Mouse (Mus musculus): ENCODE measurements around the gene Tmem115. TPM values are rescaled to one million over a fixed set of nuclear protein-coding genes. Genes with fewer than 3 reads are reported as not detected.
A peak's percentile ranks its signal among the peaks of the same experiment; 100 is the strongest.
"Not testable (repeated sequence)": the region's sequence is repeated elsewhere in the genome, so short reads cannot be mapped to it uniquely, and the experiment has no call there.

Gene Tmem115
- total RNA-seq, 4 experiments from 2014 or later, result 21.2 to 25.6 (median 22.2) TPM

GRCm38 (mm10) chr9:107549297-107550074, 15.7 kb downstream of the Tmem115 start:
- DNase-seq (ENCODE audit: low spot score), result no peak

GRCm38 (mm10) chr9:107550491-107551116, 16.9 kb downstream of the Tmem115 start:
- DNase-seq (ENCODE audit: low spot score), result no peak

GRCm38 (mm10) chr9:107551117-107551889, 17.6 kb downstream of the Tmem115 start, which contains the start of gene Rassf1:
Rassf1 (plus strand) TSS chr9:107551555.
- DNase-seq (ENCODE audit: low spot score), result peak; percentile 61

- no peak for DNase-seq (ENCODE audit: low spot score)
These were observed 18.2 kb downstream of the Tmem115 start for GRCm38 (mm10) chr9:107551890-107552355.

- DNase-seq (ENCODE audit: low spot score), result no peak
These were observed 19.1 kb downstream of the Tmem115 start for GRCm38 (mm10) chr9:107552690-107553393.

- DNase-seq (ENCODE audit: low spot score), result no peak
These were observed 20.0 kb downstream of the Tmem115 start for GRCm38 (mm10) chr9:107553541-107554318.

- peak; percentile 92 for DNase-seq (ENCODE audit: low spot score)
These were observed 20.6 kb downstream of the Tmem115 start for GRCm38 (mm10) chr9:107554319-107554825.

- peak; percentile 89 for DNase-seq (ENCODE audit: low spot score)
These were observed 21.3 kb downstream of the Tmem115 start for GRCm38 (mm10) chr9:107555031-107555457.

- no peak for DNase-seq (ENCODE audit: low spot score)
These were observed 22.0 kb downstream of the Tmem115 start for GRCm38 (mm10) chr9:107555701-107556100.

- DNase-seq (ENCODE audit: low spot score), result no peak
These were observed 22.6 kb downstream of the Tmem115 start for GRCm38 (mm10) chr9:107556346-107556745.

GRCm38 (mm10) chr9:107563029-107563581, 29.4 kb downstream of the Tmem115 start, which contains the start of gene Tusc2:
Tusc2 (plus strand) TSS chr9:107563255.
- DNase-seq (ENCODE audit: low spot score), result peak; percentile 98

- DNase-seq (ENCODE audit: low spot score), result not testable (repeated sequence)
These were observed 31.8 kb downstream of the Tmem115 start for GRCm38 (mm10) chr9:107565556-107565955.

- peak; percentile 85 for DNase-seq (ENCODE audit: low spot score)
These were observed 32.4 kb downstream of the Tmem115 start for GRCm38 (mm10) chr9:107566041-107566709.

- DNase-seq (ENCODE audit: low spot score), result peak; percentile 87
These were observed 33.1 kb downstream of the Tmem115 start for GRCm38 (mm10) chr9:107566855-107567254.

GRCm38 (mm10) chr9:107567702-107568319, 34.1 kb downstream of the Tmem115 start, which contains the start of gene Hyal2:
Hyal2 (plus strand) TSS chr9:107567945.
- no peak for DNase-seq (ENCODE audit: low spot score)

GRCm38 (mm10) chr9:107568331-107569261, 34.9 kb downstream of the Tmem115 start:
- DNase-seq (ENCODE audit: low spot score), result peak; percentile 86

- no peak for DNase-seq (ENCODE audit: low spot score)
These were observed 35.5 kb downstream of the Tmem115 start for GRCm38 (mm10) chr9:107569270-107569669.

GRCm38 (mm10) chr9:107570016-107570415, 36.3 kb downstream of the Tmem115 start:
- DNase-seq (ENCODE audit: low spot score), result no peak
